Mouse (Mus musculus) liver, adult (tissue): ENCODE measurements around the gene Tnik.

Experiments
- GATA4 ChIP-seq: IDR thresholded peaks from 2 replicates; pipeline ENCODE4 v1.6.1; 2014; ENCODE audit warnings: mild to moderate bottlenecking, low read length; ENCODE audit not compliant: insufficient replicate concordance

Tnik gene

GRCm38 (mm10) chr3:28314438-28314837 is 51.4 kb downstream of the Tnik start:
- no peak for TF ChIP-seq GATA4

- no peak for TF ChIP-seq GATA4
Observed at GRCm38 (mm10) chr3:28317339-28317738, 54.3 kb downstream of the Tnik start.

DNA sequence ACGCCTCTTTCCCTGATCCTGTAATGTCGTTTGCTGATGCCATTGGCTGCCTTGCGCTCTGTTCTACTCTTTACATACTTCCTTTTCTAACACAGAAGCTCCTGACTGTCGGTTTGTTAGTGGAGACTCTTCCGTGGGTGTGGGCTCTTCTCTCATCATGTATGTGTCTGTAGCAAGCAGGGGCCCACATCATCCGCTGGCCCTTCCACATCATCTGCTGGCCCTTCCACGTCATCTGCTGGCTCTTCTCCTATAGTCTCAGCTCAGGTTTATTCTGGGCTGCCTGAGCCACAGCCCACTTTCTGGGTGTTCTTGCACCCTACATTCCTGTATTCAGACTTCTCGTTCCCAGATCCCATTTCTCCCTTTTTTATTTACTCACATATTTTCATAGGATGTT is 58.6 kb downstream of the Tnik start:
- no peak for TF ChIP-seq GATA4

GRCm38 (mm10) chr3:28325613-28326233 is 62.7 kb downstream of the Tnik start:
- no peak for TF ChIP-seq GATA4

DNA sequence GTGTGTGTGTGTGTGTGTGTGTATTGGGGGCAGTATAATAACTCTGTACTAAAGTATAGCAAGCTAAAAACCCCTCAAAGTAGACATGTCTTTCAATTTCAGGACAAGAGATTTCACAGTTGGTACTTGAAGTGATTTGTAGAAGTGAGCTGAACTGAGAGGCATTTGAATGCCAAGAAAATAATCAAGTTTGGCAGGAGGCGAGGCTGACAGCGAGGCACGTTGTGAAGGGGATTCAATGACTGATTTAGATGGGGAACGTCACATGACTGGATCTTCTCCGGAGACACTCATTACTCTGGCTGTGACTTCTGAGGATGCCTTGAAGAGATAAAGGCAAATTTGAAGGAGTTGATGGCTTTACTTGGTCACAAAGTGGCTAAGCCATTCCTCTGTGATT is 69.3 kb downstream of the Tnik start:
- TF ChIP-seq GATA4, result no peak

DNA sequence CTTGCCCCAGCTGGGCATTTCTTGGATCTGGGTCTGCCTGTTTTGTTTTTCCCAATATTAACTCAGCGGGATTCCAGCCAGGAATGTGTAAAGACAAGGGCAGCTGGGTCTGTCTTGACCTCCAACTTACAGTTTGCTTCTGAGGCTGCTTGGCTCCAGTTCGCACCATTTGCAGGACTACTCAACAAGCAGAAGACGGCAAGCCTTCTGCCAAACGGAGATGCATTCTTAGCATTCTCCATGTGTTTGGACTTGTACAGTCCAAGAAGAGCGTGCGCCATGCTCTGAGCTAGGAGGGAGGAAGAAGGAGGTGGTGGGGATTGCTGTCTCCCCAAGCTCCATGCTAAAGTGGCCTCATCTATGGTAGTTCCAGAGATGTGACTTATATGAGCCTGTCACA is 70.9 kb downstream of the Tnik start:
- no peak for TF ChIP-seq GATA4

DNA sequence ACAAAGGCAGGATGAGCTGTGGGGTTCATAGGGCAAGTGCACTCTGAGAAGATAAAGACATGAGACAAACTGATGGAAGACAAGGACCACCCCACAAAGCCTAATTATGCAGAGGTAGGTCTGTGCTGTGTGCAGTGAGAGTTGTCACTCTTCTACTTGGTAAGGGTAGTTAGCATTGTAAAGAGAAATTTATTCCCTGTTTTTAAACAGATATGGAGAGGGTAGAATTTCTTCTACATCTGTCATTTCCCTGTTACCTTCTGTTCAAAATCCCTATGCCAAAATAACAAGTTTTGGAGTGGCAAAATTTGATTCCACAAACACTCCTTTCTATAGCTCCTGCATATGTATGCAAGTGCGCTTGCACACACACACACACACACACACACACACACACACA is 71.5 kb downstream of the Tnik start:
- TF ChIP-seq GATA4, result no peak

GRCm38 (mm10) chr3:28340071-28340470 is 77.1 kb downstream of the Tnik start:
- no peak for TF ChIP-seq GATA4

- no peak for TF ChIP-seq GATA4
Observed at GRCm38 (mm10) chr3:28343204-28343603, 80.2 kb downstream of the Tnik start.

GRCm38 (mm10) chr3:28343661-28344060 is 80.6 kb downstream of the Tnik start:
- no peak for TF ChIP-seq GATA4

DNA sequence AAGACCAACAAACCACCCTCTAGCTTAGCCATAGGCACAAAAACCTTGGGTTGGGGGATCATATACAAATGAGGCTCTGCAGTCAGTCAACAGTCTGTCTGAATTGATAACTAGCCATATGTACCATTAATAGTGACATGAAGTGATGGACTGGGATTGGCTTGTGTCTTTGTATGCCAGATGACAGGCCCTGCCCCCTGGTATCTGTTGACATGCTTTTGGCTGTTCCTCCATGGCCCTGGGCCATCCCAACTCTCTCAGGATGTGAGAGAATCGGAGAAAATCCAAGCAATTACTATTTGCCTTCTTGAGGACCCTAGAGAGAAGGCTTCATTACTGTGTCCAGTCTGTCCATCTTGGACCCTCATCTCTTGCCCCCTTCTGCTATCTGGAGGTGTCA is 82.4 kb downstream of the Tnik start:
- TF ChIP-seq GATA4, result no peak

GRCm38 (mm10) chr3:28345961-28346360 is 82.9 kb downstream of the Tnik start:
- no peak for TF ChIP-seq GATA4

GRCm38 (mm10) chr3:28346476-28346875 is 83.5 kb downstream of the Tnik start:
- no peak for TF ChIP-seq GATA4

DNA sequence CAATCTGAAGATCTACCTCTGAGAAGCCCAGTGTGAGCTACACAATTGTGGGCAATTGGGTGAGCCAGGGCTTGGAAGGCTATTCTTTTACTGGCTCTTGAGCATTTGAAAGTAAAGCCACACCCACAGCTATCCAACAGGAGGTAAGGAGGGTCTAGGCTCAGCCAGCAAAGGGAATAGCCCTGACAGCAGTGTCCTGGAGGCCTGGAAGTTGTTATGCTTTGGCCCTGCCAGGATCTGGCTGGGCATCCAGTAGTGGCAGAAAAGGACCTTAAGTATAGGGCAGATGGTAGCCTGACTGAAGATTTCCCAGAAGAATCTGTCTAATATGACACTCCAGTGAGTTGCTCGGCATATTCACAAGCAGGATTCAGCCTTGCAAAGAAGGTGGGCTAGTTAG is 85.7 kb downstream of the Tnik start:
- no peak for TF ChIP-seq GATA4

GRCm38 (mm10) chr3:28350147-28350801 is 87.3 kb downstream of the Tnik start:
- TF ChIP-seq GATA4, result no peak

DNA sequence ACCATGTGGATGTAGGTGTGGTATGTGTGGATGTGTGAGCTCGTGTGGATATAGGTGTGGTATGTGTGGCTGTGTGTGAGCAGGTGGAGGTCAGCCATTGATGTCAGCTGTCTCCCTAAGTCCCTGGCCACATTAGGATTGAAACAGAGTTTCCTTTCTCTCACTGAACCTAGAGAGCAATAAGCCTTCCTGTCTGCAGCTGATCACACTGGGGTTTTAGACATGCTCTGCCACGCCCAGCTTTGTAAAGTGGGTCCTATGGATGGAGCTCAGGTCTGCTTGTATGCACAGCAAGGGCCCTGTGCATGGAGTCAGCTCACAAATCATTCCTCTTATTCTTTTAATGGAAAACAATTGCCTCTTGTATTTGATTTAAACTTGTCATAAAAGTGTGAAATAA is 95.4 kb downstream of the Tnik start:
- TF ChIP-seq GATA4, result no peak

GRCm38 (mm10) chr3:28359138-28359537 is 96.1 kb downstream of the Tnik start:
- TF ChIP-seq GATA4, result no peak
